Mouse (Mus musculus) ES-Bruce4 (cell line): ENCODE measurements around the gene Olfr1054. TPM values are rescaled to one million over a fixed set of nuclear protein-coding genes. Genes with fewer than 3 reads are reported as not detected.

Source experiments
- H3K27ac ChIP-seq: 2 replicates; pipeline ENCODE4 v1.5.1; 2012; ENCODE audit warnings: low read length, inconsistent platforms; ENCODE audit not compliant: insufficient read depth
- H3K27me3 ChIP-seq: 2 replicates; pipeline ENCODE4 v1.6.1; 2012; ENCODE audit warnings: mild to moderate bottlenecking, low read length, inconsistent platforms; ENCODE audit not compliant: control insufficient read depth, poor library complexity, insufficient read depth, severe bottlenecking
- H3K36me3 ChIP-seq: 2 replicates; pipeline ENCODE4 v1.6.1; 2012; ENCODE audit warnings: inconsistent platforms, mild to moderate bottlenecking, low read length, moderate library complexity; ENCODE audit not compliant: control insufficient read depth, poor library complexity, insufficient read depth, severe bottlenecking
- H3K4me1 ChIP-seq: one replicate; pipeline ENCODE4 v1.8.1; 2011; ENCODE audit warnings: low read length; ENCODE audit not compliant: control insufficient read depth, insufficient read depth
- H3K4me3 ChIP-seq: 2 replicates; pipeline ENCODE4 v1.5.1; 2011; ENCODE audit warnings: low read depth, mild to moderate bottlenecking, low read length
- H3K9ac ChIP-seq: 2 replicates; pipeline ENCODE4 v1.6.1; 2012; ENCODE audit warnings: low read depth, mild to moderate bottlenecking, inconsistent platforms; ENCODE audit not compliant: poor library complexity, severe bottlenecking
- H3K9me3 ChIP-seq: replicated peaks from 2 replicates; pipeline ENCODE4 v1.6.1; 2012; ENCODE audit warnings: mild to moderate bottlenecking, low read length, inconsistent platforms; ENCODE audit not compliant: control insufficient read depth, poor library complexity, insufficient read depth, severe bottlenecking
- CTCF ChIP-seq: IDR thresholded peaks from one replicate; pipeline ENCODE4 v1.8.1; 2011; ENCODE audit warnings: low read depth, low read length
- EP300 ChIP-seq: IDR thresholded peaks from 2 replicates; pipeline ENCODE4 v1.6.1; 2011; ENCODE audit warnings: low read depth, low read length; ENCODE audit not compliant: insufficient read depth
- POLR2A ChIP-seq: IDR thresholded peaks from one replicate; pipeline ENCODE4 v1.8.1; 2011; ENCODE audit warnings: low read length; ENCODE audit not compliant: insufficient read depth
- polyA plus RNA-seq: library from polyadenylated mRNA; stranded (reverse); fragments of >200 nt; gene quantifications from 2 replicates; pipeline ENCODE4 v1.2.4, GENCODE M21; 2011; ENCODE audit warnings: low read depth; ENCODE audit not compliant: missing spikeins, insufficient read depth, insufficient read length

Gene Olfr1054
- polyA plus RNA-seq, 1 experiment, result not detected

GRCm38 (mm10) chr2:86315184-86315583 lies 20.0 kb downstream of the Olfr1054 start, which contains the start of gene Olfr1053:
Gene Olfr1053, minus strand, starts transcription at chr2:86315284.
- Histone ChIP-seq H3K9ac (no peak within 1 kb of the TSS), H3K27me3 (no peaks in the 10 kb centered on the region; the same call in 1 of the 2 replicates), H3K9me3 (no peaks in the 10 kb centered on the region), H3K36me3 (no peaks in the 10 kb centered on the region), H3K4me3 (no peak within 1 kb of the TSS), H3K27ac (no peak within 1 kb of the TSS), H3K4me1 (no peaks in the 10 kb centered on the region)
- TF ChIP-seq CTCF, result no peak
- TF ChIP-seq POLR2A, result no peak
- no peak for TF ChIP-seq EP300

GRCm38 (mm10) chr2:86292155-86292554 lies 43.1 kb downstream of the Olfr1054 start, which contains the start of gene Olfr1052:
Gene Olfr1052, plus strand, starts transcription at chr2:86292455.
- H3K9ac ChIP-seq, result no peak within 1 kb of the TSS

More at GRCm38 (mm10) chr2:86292155-86292554, 43.1 kb downstream of the Olfr1054 start, which contains the start of gene Olfr1052:
- TF ChIP-seq POLR2A, result no peak
- no peak for TF ChIP-seq EP300
- no peak for TF ChIP-seq CTCF
- Histone ChIP-seq H3K27ac (no peak within 1 kb of the TSS), H3K27me3 (no peaks in the 10 kb centered on the region), H3K36me3 (no peaks in the 10 kb centered on the region), H3K9me3 (no peaks in the 10 kb centered on the region), H3K4me1 (no peaks in the 10 kb centered on the region), H3K4me3 (no peak within 1 kb of the TSS)

Other genes with a start within 250 kb of the Olfr1054 start
- gene Olfr1037, start 248.0 kb downstream of the Olfr1054 start, polyA plus RNA-seq, result not detected in 2 replicates
- not detected in 2 replicates for gene Olfr1039, start 199.5 kb downstream of the Olfr1054 start, polyA plus RNA-seq
- not detected in 2 replicates for gene Olfr1040, start 188.7 kb downstream of the Olfr1054 start, polyA plus RNA-seq
- not detected in 2 replicates for gene Olfr1042, start 173.6 kb downstream of the Olfr1054 start, polyA plus RNA-seq
- not detected in 2 replicates for gene Olfr1043, start 167.9 kb downstream of the Olfr1054 start, polyA plus RNA-seq
- not detected in 2 replicates for gene Olfr1044, start 157.6 kb downstream of the Olfr1054 start, polyA plus RNA-seq
- not detected in 2 replicates for gene Olfr52, start 149.8 kb downstream of the Olfr1054 start, polyA plus RNA-seq
- gene Olfr1045, start 132.4 kb downstream of the Olfr1054 start, polyA plus RNA-seq, result not detected in 2 replicates
- gene Olfr1046, start 116.1 kb downstream of the Olfr1054 start, polyA plus RNA-seq, result not detected in 2 replicates
- not detected in 2 replicates for gene Olfr1047, start 104.0 kb downstream of the Olfr1054 start, polyA plus RNA-seq
- not detected in 2 replicates for gene Olfr1048, start 95.1 kb downstream of the Olfr1054 start, polyA plus RNA-seq
- not detected in 2 replicates for gene Olfr1049, start 77.1 kb downstream of the Olfr1054 start, polyA plus RNA-seq
- gene Olfr1051, start 56.3 kb downstream of the Olfr1054 start, polyA plus RNA-seq, result not detected in 2 replicates
- not detected in 2 replicates for gene Olfr1052, start 43.0 kb downstream of the Olfr1054 start, polyA plus RNA-seq
- not detected in 2 replicates for gene Olfr1053, start 20.1 kb downstream of the Olfr1054 start, polyA plus RNA-seq
- gene Olfr1055, start 14.9 kb upstream of the Olfr1054 start, polyA plus RNA-seq, result not detected in 2 replicates
- not detected in 2 replicates for gene Olfr1056, start 27.0 kb upstream of the Olfr1054 start, polyA plus RNA-seq
- not detected in 2 replicates for gene Olfr1057, start 43.0 kb upstream of the Olfr1054 start, polyA plus RNA-seq
- not detected in 2 replicates for gene Olfr1058, start 53.1 kb upstream of the Olfr1054 start, polyA plus RNA-seq
- gene Olfr1061, start 78.6 kb upstream of the Olfr1054 start, polyA plus RNA-seq, result not detected in 2 replicates
- gene Olfr1062, start 91.3 kb upstream of the Olfr1054 start, polyA plus RNA-seq, result not detected in 2 replicates
- not detected in 2 replicates for gene Olfr1065, start 115.2 kb upstream of the Olfr1054 start, polyA plus RNA-seq
- not detected in 2 replicates for gene Olfr1066, start 120.8 kb upstream of the Olfr1054 start, polyA plus RNA-seq
- not detected in 2 replicates for gene Olfr228, start 152.0 kb upstream of the Olfr1054 start, polyA plus RNA-seq
- gene Olfr1076, start 173.0 kb upstream of the Olfr1054 start, polyA plus RNA-seq, result not detected in 2 replicates
- not detected in 2 replicates for gene Olfr1079, start 207.0 kb upstream of the Olfr1054 start, polyA plus RNA-seq
- gene Olfr1080, start 222.8 kb upstream of the Olfr1054 start, polyA plus RNA-seq, result not detected in 2 replicates